Mouse (Mus musculus) adrenal gland, adult 10 weeks (tissue): ENCODE data around the gene Lat2. TPM values are rescaled to one million over a fixed set of nuclear protein-coding genes. Genes with fewer than 3 reads are reported as not detected.

Experiments
- polyA plus RNA-seq: library from polyadenylated mRNA; stranded (reverse); fragments of 350-450 nt; fragmentation: Illumina TruSeq; extraction: RNeasy Lipid Tissue Mini Kit (QIAGEN cat#74804); gene quantifications from one replicate; pipeline ENCODE4 v1.2.3, GENCODE M21; 2014; ENCODE audit warnings: low read depth, low replicate concordance

Lat2 gene
- 1.5 TPM for polyA plus RNA-seq

DNA sequence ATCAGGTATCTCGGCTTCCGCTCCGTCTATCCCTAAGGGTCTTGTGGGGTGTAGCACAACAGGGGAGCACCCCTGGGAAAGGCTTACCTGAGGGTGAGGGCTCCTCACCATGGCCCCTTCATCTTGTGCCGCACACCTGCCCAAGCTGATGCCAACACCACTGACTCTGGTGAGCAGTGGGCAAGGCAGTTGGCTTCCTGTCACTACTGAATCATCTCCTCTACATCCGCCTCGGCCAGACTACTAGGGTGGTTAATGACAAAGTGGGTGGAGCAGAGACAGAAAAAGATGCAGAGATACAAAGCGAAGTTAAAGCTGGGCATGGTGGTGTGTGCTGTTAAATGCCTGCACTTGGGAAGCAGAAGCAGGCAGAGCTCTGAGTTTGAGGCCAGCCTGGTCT lies at the start of gene Lat2:
TSS of gene Lat2 (minus strand) at position 224 of the 400 bp plus-strand sequence.

DNA sequence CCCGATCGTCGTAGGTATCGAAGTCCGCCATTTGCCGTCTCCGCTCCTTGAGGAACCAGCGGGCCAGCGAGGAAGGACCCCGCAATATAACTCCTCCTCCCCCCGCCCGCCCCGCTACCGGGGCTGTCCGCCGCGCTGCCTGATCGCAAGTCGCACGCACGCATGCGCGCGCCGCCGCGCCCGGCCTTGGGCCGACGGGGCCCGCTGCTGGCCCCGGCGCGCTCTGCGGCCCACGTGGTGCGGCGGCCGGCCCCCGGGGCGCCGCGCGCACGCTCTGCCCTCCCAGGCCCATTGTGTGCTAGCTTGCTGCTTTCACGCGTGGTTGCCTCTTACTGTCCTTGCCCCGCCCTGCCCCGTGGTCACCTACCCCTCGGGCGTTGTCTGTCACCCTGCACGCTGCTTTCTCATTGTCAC lies 24.5 kb upstream of the Lat2 start, which contains the start of gene Eif4h:
TSS of gene Eif4h (minus strand) at position 222 of the 414 bp plus-strand sequence.

DNA sequence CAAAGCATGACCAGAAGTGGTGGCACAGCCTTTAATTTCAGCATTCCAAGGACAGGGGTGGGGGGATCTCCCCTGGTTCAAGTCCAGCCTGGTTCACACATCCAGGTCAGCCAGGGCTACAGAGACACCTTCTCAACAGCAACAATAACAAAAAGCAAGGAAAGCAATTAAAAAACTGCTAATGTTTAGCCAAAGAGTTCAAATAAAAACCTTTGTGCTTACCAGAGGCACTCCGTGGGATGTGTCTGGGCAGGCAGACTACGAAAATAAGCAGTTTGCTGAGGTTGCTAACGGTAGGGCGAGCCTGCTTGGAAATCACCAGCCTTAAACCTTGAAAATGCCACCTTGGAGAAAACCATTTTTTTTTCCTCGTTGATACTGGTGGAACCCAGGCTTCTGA lies 33.7 kb downstream of the Lat2 start, which contains the start of gene Rfc2:
TSS of gene Rfc2 (plus strand) at position 221 of the 400 bp plus-strand sequence.

DNA sequence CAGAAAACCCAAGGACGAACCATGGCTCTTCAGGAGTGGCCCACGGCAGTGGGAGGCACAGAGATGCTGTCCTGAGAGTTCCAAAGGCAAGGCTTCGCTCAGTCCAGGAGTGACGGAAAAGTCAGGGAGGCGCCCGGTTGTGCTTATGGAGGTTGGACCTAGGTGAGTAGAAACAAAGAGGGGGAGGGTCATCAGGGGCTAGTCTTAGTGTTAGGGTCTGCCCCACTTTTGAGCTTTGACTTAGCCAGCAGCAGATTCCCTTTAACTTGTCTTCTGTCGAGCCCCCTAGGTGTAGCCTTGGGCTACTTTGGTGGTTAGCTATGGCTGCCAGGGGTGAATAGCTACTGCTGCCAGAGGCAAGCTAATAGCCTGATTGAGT lies 54.8 kb downstream of the Lat2 start, which contains the start of gene Syna:
TSS of gene Syna (minus strand) at position 101 of the 379 bp plus-strand sequence.

DNA sequence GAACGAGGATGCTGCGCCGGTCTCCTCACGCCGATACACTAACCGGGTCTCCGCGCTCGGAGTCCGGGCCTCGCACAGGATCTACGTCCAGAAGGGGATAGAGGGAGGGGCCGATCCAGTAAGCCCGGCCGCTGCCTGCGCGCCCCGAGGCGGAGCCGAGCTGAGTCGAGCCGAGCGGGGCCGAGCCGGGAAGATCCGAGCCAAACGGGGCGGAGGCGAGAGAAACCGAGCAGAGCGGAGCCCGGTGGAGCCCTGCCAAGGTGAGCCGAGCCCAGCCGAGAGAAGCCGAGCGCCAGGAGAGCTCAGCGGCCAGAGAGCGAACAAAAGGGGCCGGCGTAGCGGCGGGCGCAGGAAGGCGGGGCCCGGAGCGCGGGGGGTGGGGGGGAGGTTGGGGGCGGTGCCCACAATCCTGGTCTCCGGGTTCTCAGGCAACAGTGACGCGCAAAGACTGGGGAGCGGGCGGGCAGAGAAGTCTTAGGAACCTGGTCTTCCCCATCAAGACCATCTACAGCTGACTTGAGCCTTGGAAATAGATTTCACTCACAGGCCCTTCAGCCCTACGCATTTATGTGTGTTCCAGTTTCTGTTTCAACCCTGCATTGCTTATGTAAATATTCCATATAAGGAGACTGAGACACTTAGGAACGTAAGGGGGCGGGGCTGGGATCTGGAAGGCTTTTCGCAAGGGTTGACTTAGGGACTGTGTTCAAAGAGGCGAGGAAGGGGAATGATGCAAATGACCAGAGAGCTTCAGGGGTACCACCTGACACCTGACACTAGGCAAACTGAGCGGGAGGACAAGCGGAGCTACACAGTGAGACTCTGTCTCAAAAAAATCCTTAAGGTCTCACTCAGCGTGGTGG lies 62.5 kb downstream of the Lat2 start, which contains the start of gene Clip2:
TSS of gene Clip2 (minus strand) at position 325 of the 863 bp plus-strand sequence.

Other genes starting within 250 kb of the Lat2 start
- gene Gtf2ird1, start 158.3 kb downstream of the Lat2 start, polyA plus RNA-seq: 14.0 TPM
- 1.1 TPM for gene Clip2, start 62.6 kb downstream of the Lat2 start, polyA plus RNA-seq
- not detected for gene Syna, start 54.9 kb downstream of the Lat2 start, polyA plus RNA-seq
- gene Rfc2, start 33.7 kb downstream of the Lat2 start, polyA plus RNA-seq: 8.2 TPM
- gene Eif4h, start 24.5 kb upstream of the Lat2 start, polyA plus RNA-seq: 97.0 TPM
- 1.3 TPM for gene Limk1, start 73.6 kb upstream of the Lat2 start, polyA plus RNA-seq
- 2.5 TPM for gene Eln, start 132.3 kb upstream of the Lat2 start, polyA plus RNA-seq